Mouse (Mus musculus) telencephalon, adult 2 months (tissue): Measurements from ENCODE around the gene Dock3.

Experiments used
- DNase-seq: peaks from one replicate; pipeline ENCODE4 v3.0.0-alpha.2; 2011; ENCODE audit warnings: low read depth, low spot score

Dock3 gene

DNA sequence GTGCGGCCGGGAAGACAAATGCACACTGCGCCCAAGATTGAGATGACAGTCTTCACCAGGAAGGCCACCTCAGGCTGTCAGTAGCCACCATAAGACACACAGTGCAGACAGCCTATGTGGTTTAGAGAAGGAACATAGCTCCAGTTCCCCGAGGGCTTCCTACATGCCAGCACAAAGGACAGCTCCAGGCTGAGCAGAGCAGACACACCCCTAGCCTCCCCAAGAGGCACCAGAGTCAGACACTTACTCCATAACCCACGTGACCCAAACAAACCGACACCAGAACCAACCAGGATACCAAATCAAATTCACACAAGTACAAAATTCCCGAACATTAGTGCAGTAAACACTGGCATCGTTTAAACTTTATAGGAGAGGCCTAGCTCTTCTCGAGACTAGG lies 342.4 kb downstream of the Dock3 start:
- no peak for DNase-seq

DNA sequence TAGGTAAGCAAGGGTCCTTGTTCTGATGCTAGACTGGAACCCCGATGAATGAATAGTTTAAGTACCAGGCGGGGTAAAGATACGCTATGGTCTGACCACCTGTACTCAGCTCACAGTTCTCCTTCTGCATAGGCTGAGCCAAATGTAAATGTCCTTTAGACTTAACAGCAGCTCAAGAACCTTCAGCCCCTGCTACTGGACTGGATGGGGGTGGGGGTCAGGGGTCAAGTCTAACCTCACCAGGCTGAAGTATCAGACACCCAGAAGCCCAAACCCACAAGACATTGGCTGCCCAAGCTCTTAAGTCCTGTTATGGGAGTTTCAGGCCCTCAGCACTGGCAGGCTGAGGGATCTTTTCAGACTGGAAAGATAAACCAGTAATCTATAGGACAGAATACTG lies 343.4 kb downstream of the Dock3 start:
- no peak for DNase-seq

DNA sequence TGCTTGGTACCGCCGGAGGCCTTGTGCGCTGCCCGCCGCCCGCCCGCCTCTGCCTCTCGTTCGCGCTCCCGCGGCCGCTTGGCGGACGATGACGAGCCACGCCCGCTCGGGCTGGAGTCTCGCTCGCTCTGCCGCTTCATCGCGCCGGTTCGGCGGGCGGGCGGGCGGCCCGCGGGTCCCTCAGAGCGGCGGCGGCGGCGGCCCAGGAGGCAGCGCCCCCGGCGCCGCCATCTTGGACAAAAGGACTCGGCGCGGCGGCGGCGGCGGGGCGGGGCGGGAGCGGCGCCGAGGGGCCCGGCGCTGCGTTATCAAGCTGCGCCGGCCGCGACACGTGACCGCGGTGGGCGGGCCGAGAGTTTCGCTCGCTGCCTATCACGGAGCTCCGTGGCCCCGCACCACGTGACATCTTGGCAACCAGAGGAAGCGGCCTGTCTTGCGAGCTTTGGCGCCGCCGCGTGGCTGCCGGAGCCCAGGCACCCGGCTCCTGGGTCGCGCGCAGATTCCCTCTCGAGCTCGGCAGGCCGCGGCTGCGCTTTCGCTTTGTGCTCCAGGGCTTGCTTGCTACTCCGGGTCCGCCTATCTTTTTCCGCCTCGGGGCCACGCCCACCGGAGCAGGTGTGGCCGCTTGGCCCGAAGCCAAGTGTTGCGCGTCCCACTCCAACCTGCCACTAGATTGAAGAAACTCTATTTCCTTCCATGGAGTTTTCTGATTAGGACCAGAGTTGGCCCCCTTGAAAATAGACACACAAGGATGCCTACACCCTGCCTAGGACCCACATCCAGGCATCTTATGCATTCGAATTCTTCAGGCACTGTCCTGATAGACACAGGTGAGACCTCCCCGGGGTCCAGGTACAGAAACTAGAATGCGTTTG lies 344.6 kb downstream of the Dock3 start, which contains the start of gene Rbm15b:
Rbm15b (minus strand) TSS at position 601 of the 875 bp plus-strand sequence.
- DNase-seq, result peak; percentile 96

DNA sequence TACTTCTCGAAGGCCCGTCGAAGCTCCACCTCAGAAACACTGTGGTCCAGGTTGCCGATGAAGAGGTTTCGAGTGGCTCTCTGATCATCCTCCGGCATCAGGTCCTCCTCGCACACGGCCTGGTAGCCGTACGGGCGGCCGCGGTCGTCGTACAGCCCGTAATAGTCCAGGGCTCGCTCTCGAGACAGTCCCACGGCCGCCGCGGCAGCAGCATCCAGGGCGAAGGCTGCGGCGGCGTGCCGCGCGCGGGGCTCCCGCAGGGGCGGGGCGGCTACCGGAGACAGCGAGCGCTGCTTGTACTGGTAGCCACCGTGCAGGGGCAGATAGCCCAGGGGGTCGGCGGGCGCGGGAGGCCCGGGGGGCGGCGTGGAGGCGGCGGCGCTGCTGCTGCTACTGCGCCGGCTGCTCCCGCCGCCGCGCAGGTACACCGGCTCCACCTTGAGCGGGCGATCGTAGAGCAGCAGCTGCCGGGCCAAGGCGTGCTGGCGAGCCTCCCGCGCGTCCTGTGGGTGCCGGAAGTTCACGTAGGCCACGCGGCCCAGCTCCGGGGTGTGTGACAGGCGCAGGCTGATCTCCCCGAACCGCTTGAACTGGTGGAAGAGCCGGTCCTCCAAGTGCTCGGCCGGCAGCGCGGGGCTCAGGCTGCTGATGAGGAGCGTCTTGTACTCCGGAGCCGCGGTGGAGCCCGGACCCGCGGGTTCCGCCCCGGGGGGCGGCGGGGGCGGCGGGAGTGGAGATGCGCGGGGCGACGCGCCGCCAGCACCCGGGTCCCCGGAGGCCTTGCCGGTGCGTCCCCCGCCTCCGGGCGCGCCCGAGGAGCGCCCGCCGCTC lies 345.6 kb downstream of the Dock3 start:
- no peak for DNase-seq

DNA sequence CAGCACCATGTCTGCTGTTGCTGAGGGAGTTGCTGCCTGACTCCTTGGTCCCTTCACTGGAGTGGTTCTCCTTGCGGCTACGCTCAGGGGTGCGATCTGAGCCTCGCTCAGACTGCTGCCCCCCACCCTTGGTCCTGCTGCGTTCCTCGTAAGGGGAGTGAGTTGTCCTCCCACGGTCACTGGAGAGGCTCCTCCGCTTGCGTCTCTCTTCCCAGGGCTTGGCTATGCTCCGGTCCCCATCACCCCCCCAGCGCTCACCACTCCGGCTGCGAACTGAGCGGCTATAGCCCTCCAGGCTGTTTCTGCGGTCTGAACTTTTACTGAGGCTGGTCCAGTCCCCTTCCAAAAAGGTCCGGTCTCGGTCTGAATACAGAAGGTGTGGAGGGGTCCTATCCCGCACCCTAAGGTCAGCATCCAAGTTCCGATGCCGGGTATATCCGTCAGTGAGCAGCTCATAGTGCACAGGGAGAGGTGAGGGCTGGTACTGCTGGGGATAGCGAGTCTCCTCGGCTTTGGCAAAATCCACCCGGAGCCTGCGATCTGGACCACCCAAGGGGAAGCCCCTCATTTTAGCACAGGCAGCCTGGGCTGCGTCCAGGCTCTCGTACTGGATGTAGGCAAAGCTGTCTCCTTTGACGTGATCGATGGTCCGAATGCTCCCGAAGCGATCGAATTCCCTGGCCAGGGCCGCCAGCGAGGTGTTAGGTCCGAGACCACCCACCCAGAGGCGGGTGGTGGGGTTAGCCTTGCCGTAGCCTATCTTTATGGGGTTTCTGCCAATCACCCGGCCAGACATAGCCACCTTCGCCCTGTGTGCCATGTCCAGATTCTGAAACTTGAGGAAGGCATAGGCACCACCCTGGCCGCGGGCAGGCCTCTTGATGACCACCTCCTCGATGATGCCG lies 346.5 kb downstream of the Dock3 start:
- no peak for DNase-seq

DNA sequence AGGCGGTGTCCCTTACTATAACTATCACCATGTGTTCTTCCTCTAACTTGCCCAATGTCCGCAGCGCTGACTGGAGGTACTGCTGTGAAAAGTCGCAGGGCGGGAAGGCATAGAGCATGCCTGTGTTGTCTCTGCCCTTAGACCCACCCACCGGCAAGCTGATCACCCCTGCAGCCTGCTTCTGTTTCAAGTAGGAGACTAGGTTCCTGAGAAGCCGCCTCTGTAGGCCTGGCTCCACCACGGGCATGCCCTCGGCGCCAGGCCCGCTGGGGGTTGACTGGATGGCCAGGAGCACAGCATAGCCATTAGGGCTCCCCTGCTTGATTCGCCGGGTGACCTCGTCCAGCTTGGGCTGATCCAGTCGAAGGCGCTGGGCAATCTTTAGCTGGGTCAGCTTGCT lies 347.4 kb downstream of the Dock3 start:
- no peak for DNase-seq

DNA sequence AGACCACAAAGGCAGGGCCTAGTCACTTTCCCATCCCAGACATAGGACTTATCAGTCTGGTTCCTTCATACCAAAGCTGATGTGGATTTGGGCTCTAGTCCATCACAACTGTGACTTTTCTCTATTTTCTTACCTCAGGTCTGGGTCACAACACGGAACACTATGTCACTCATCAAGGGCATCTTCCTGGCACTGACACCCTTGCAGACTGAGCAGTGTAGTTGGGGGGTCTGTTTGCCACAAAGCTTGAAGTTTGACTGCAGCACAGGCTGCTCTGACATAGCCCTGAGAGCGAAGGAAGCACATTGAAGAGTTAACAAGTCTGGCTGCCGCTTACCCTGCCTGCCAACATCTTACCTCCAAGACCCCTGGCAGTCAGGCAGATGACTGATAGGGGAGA lies 348.6 kb downstream of the Dock3 start:
- no peak for DNase-seq

DNA sequence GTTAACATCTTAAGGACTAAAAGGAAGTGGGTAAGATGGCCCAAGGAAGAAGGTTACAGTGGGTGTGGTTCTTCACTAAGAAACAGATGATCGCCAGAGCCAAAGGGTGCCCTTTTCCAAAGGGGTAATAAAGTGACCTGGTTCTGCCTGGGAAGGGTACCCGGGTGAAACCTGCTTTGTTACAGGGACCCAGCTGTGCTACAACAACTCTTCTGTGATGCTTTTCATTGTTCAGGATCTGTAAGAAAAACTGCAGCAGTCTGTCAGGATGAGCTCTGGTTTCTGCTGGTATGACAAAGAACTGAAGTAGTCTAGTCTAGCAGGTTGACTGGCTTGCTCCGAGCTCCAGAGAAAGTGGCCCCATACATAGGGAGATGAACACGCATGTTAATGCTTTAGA lies 349.5 kb downstream of the Dock3 start:
- DNase-seq, result no peak

DNA sequence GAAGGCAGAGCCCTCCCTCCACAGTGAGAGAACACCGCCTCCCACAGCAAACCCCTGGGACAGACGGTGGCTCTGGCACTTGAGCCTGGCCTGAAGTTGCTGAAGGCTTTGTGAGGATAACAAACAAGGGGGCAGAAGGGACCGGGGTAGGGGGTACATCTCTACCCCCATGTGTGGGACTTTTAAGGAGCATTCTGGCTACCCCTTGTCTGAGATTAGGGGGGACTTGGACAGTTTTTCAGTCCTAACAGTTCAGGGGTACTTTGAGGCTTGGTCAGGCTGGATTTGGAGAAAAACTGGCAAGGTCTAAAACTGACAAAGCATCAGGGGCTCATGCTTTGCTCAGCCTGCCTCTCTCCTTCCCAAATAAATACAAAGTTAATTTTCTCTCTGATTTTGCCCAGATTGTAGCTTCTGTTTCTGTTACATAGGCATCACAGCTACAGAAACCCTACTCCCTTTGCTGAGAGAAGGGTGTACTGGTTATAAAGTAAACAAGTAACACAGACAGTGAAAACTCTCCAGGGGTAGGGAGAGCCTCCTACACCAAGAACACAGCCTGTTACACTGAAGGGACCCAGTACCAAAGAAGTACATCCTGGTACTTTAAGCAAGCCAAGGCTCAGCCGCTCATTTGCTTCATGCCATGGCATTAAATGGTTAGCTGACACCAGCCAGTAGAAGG lies 350.5 kb downstream of the Dock3 start:
- no peak for DNase-seq

DNA sequence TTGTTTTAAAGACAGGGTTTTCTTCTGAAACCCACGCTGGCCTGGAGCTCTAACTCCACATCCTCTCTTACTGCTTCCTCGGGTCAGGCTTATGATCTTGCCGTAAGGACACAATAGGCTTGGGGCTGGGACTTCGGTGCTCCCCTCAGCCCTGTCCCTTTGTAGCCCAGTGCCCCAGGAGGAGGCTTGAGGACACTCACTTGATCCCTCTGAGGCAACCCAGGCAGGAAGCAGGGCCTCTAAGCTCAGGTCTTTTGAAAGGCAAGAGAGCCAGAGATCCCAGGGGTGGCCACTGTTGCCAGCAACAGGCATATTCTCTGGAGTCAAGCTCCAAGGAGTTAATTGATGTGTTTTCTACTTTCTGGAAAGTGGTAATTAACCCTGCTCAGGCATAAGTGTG lies 352.2 kb downstream of the Dock3 start:
- no peak for DNase-seq

DNA sequence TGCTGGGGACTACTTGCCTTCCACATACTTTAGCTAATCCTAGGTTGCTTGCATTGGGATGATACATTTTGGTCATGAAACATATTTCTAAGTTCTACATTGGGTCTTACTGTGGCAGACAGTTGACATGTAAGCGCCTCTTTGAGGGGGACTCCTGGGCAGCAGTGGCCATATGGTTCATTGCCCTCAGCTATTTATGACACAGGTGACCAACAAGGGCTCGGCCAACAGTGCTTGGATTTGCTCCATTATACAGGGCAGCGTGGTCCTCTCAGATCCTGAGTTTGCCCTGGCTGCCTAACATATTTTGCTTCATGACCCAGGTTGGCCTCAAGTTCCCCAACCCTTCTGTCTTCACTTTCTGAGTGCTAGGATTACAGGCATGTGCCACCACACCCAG lies 355.0 kb downstream of the Dock3 start:
- DNase-seq, result no peak

DNA sequence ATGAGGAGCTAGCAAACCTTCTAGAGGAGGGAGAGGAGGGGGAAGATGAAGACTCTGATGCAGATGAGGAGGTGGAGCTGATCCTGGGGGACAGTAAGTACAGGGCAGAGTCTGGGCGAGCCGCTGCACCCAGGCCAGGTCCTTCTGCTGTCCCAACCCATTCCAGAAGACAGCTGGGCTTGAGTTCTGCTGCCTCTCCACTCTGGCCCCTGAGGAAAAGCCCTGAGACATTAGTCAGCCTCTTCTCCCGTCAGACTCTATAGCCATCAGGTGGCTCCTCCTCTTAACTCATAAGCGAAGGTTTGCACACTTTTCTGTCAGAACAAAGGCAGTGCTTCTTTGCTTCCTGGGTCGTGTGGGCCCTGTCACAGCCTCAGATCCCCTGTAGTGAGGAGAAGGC lies 357.5 kb downstream of the Dock3 start:
- DNase-seq, result no peak

DNA sequence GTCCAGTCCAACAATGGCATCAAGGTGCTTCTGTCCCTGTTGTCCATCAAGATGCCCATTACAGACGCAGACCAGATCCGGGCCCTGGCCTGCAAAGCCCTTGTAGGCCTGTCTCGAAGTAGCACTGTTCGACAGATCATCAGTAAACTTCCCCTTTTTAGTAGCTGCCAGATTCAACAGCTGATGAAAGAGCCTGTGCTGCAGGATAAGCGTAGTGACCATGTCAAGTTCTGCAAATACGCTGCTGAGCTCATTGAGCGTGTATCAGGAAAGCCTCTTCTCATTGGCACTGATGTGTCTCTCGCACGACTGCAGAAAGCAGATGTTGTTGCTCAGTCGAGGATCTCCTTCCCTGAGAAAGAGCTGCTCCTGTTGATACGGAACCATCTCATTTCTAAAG lies 373.7 kb downstream of the Dock3 start:
- DNase-seq, result no peak

DNA sequence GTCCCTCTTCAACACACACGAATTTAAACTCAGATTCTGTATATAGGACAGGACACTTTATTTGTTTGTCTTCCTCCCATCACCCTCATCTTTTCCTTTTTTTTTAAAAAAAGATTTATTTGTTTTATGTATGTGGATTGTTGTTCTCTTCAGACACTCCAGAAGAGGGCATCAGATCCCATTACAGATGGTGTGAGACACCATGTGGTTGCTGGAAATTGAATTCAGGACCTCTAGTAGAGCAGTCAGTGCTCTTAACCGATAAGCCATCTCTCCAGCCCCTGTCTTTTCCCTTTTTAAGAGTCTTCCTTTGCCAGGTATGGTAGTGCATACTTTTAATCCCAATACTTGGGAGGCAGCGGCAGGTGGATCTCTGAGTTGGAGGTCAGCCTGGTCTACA lies 375.0 kb downstream of the Dock3 start:
- no peak for DNase-seq
